Mouse (Mus musculus): Measurements from ENCODE around the gene Gnb1. TPM values are rescaled to one million over a fixed set of nuclear protein-coding genes. Genes with fewer than 3 reads are reported as not detected.

The Gnb1 gene
- polyA plus RNA-seq, 1 experiment = 1,603 TPM

- no peak overlapping the region for H3K27ac ChIP-seq (ENCODE audit: insufficient read depth, low read depth, low read length)
- no peaks in the 10 kb centered on the region for H3K27me3 ChIP-seq (ENCODE audit: control insufficient read depth, insufficient read depth, low read length)
- H3K4me3 ChIP-seq (ENCODE audit: low read depth, low read length) = no peak overlapping the region
- WGBS = 26% methylated on average over 1 of the region's 1 CpGs
- peaks cover 7% of the 10 kb centered on the region for H3K36me3 ChIP-seq (ENCODE audit: control insufficient read depth, insufficient read depth, low read length)
- TF ChIP-seq POLR2A (IDR thresholded peaks at IDR 0.05; ENCODE audit: low read depth, low read length) = no peak
- H3K4me1 ChIP-seq (ENCODE audit: control insufficient read depth, insufficient read depth, insufficient read length, low read length) = peaks cover 4% of the 10 kb centered on the region; the same call in 1 of the 2 replicates
Measured at GRCm38 (mm10) chr4:155510981-155511380, 19.8 kb downstream of the Gnb1 start.

- WGBS = 70% methylated on average over 2 of the region's 2 CpGs
- H3K36me3 ChIP-seq (ENCODE audit: control insufficient read depth, insufficient read depth, low read length) = peaks cover 17% of the 10 kb centered on the region
- no peaks in the 10 kb centered on the region for H3K27me3 ChIP-seq (ENCODE audit: control insufficient read depth, insufficient read depth, low read length)
- H3K27ac ChIP-seq (ENCODE audit: insufficient read depth, low read depth, low read length) = no peak overlapping the region
- TF ChIP-seq POLR2A (IDR thresholded peaks at IDR 0.05; ENCODE audit: low read depth, low read length) (no peak), CTCF (IDR thresholded peaks at IDR 0.05; ENCODE audit: extremely low read depth, insufficient read length, insufficient replicate concordance, low read depth, low read length) (no peak)
- H3K4me3 ChIP-seq (ENCODE audit: low read depth, low read length) = no peak overlapping the region
- H3K4me1 ChIP-seq (ENCODE audit: control insufficient read depth, insufficient read depth, insufficient read length, low read length) = peaks cover 8% of the 10 kb centered on the region; the same call in 1 of the 2 replicates
Measured at GRCm38 (mm10) chr4:155514810-155515209, 23.6 kb downstream of the Gnb1 start.

GRCm38 (mm10) chr4:155517948-155518517 is 26.9 kb downstream of the Gnb1 start:
- peaks cover 5% of the 10 kb centered on the region; the same call in 1 of the 2 replicates for H3K4me1 ChIP-seq (ENCODE audit: control insufficient read depth, insufficient read depth, insufficient read length, low read length)
- peaks cover 18% of the 10 kb centered on the region for H3K36me3 ChIP-seq (ENCODE audit: control insufficient read depth, insufficient read depth, low read length)
- H3K27me3 ChIP-seq (ENCODE audit: control insufficient read depth, insufficient read depth, low read length) = no peaks in the 10 kb centered on the region
- WGBS = 76% methylated on average over 7 of the region's 7 CpGs
- TF ChIP-seq CTCF (IDR thresholded peaks at IDR 0.05; ENCODE audit: extremely low read depth, insufficient read length, insufficient replicate concordance, low read depth, low read length) = no peak
- TF ChIP-seq POLR2A (IDR thresholded peaks at IDR 0.05; ENCODE audit: low read depth, low read length) = no peak
- no peak overlapping the region for H3K4me3 ChIP-seq (ENCODE audit: low read depth, low read length)
- H3K27ac ChIP-seq (ENCODE audit: insufficient read depth, low read depth, low read length) = no peak overlapping the region

- TF ChIP-seq CTCF (IDR thresholded peaks at IDR 0.05; ENCODE audit: extremely low read depth, insufficient read length, insufficient replicate concordance, low read depth, low read length) (no peak), POLR2A (IDR thresholded peaks at IDR 0.05; ENCODE audit: low read depth, low read length) (no peak)
- Histone ChIP-seq H3K27ac (ENCODE audit: insufficient read depth, low read depth, low read length) (no peak overlapping the region), H3K4me1 (ENCODE audit: control insufficient read depth, insufficient read depth, insufficient read length, low read length) (peaks cover 4% of the 10 kb centered on the region; the same call in 1 of the 2 replicates), H3K27me3 (ENCODE audit: control insufficient read depth, insufficient read depth, low read length) (no peaks in the 10 kb centered on the region), H3K36me3 (ENCODE audit: control insufficient read depth, insufficient read depth, low read length) (peaks cover 32% of the 10 kb centered on the region), H3K4me3 (ENCODE audit: low read depth, low read length) (no peak overlapping the region)
- 68% methylated on average over 7 of the region's 7 CpGs for WGBS
Measured at GRCm38 (mm10) chr4:155522327-155522726, 31.2 kb downstream of the Gnb1 start.

- TF ChIP-seq POLR2A (IDR thresholded peaks at IDR 0.05; ENCODE audit: low read depth, low read length) (no peak), CTCF (IDR thresholded peaks at IDR 0.05; ENCODE audit: extremely low read depth, insufficient read length, insufficient replicate concordance, low read depth, low read length) (no peak)
- Histone ChIP-seq H3K4me1 (ENCODE audit: control insufficient read depth, insufficient read depth, insufficient read length, low read length) (no peaks in the 10 kb centered on the region), H3K36me3 (ENCODE audit: control insufficient read depth, insufficient read depth, low read length) (peaks cover 48% of the 10 kb centered on the region), H3K27me3 (ENCODE audit: control insufficient read depth, insufficient read depth, low read length) (no peaks in the 10 kb centered on the region), H3K27ac (ENCODE audit: insufficient read depth, low read depth, low read length) (no peak overlapping the region), H3K4me3 (ENCODE audit: low read depth, low read length) (no peak overlapping the region)
- 70% methylated on average over 5 of the region's 5 CpGs for WGBS
Measured at GRCm38 (mm10) chr4:155525751-155526150, 34.6 kb downstream of the Gnb1 start.

- 50% methylated on average over 3 of the region's 3 CpGs for WGBS
- no peak for TF ChIP-seq POLR2A (IDR thresholded peaks at IDR 0.05; ENCODE audit: low read depth, low read length)
- TF ChIP-seq CTCF (IDR thresholded peaks at IDR 0.05; ENCODE audit: extremely low read depth, insufficient read length, insufficient replicate concordance, low read depth, low read length) = no peak
- H3K27me3 ChIP-seq (ENCODE audit: control insufficient read depth, insufficient read depth, low read length) = no peaks in the 10 kb centered on the region
- H3K36me3 ChIP-seq (ENCODE audit: control insufficient read depth, insufficient read depth, low read length) = peaks cover 65% of the 10 kb centered on the region
- H3K4me3 ChIP-seq (ENCODE audit: low read depth, low read length) = no peak overlapping the region
- no peak overlapping the region for H3K27ac ChIP-seq (ENCODE audit: insufficient read depth, low read depth, low read length)
- no peaks in the 10 kb centered on the region for H3K4me1 ChIP-seq (ENCODE audit: control insufficient read depth, insufficient read depth, insufficient read length, low read length)
Measured at GRCm38 (mm10) chr4:155529294-155529693, 38.1 kb downstream of the Gnb1 start.

- H3K36me3 ChIP-seq (ENCODE audit: control insufficient read depth, insufficient read depth, low read length) = peaks cover 71% of the 10 kb centered on the region
- 87% methylated on average over 7 of the region's 7 CpGs for WGBS
Measured at GRCm38 (mm10) chr4:155549993-155550392, 58.8 kb downstream of the Gnb1 start.

More at GRCm38 (mm10) chr4:155549993-155550392, 58.8 kb downstream of the Gnb1 start:
- no peak overlapping the region for H3K4me3 ChIP-seq (ENCODE audit: low read depth, low read length)
- no peak overlapping the region for H3K27ac ChIP-seq (ENCODE audit: insufficient read depth, low read depth, low read length)
- H3K27me3 ChIP-seq (ENCODE audit: control insufficient read depth, insufficient read depth, low read length) = no peaks in the 10 kb centered on the region
- H3K4me1 ChIP-seq (ENCODE audit: control insufficient read depth, insufficient read depth, insufficient read length, low read length) = peaks cover 2% of the 10 kb centered on the region; the same call in 1 of the 2 replicates
- TF ChIP-seq CTCF (IDR thresholded peaks at IDR 0.05; ENCODE audit: extremely low read depth, insufficient read length, insufficient replicate concordance, low read depth, low read length) = no peak
- no peak for TF ChIP-seq POLR2A (IDR thresholded peaks at IDR 0.05; ENCODE audit: low read depth, low read length)
